Mouse (Mus musculus): ENCODE measurements at regions not wholly inside any gene's neighbourhood (a gene's known extent, or its start where the extent isn't known, plus 50 kb on each side); places are given as distances from the start of the nearest gene placed in this dataset.

- H3K36me3 ChIP-seq (replicated peaks), result no peaks in the 10 kb centered on the region
- H3K27ac ChIP-seq (replicated peaks), result no peak overlapping the region
- H3K4me3 ChIP-seq, result no peak overlapping the region
- no peaks in the 10 kb centered on the region for H3K27me3 ChIP-seq (replicated peaks; ENCODE audit: low read depth, poor library complexity, severe bottlenecking)
- H3K4me1 ChIP-seq, result no peaks in the 10 kb centered on the region
- no peaks in the 10 kb centered on the region for H3K9me3 ChIP-seq
- no peak for DNase-seq (ENCODE audit: low spot score)
- 82% methylated on average over 1 of the region's 1 CpGs for WGBS
Observed at GRCm38 (mm10) chr14:46532697-46533096, 142.2 kb upstream of the Bmp4 start.

GRCm38 (mm10) chr14:46530452-46530851 is 140.0 kb upstream of the Bmp4 start:
- Histone ChIP-seq H3K9me3 (no peaks in the 10 kb centered on the region), H3K4me3 (no peak overlapping the region), H3K4me1 (no peaks in the 10 kb centered on the region), H3K27me3 (replicated peaks; ENCODE audit: low read depth, poor library complexity, severe bottlenecking) (no peaks in the 10 kb centered on the region), H3K27ac (replicated peaks) (no peak overlapping the region), H3K36me3 (replicated peaks) (no peaks in the 10 kb centered on the region)
- DNase-seq (ENCODE audit: low spot score), result no peak
- WGBS, result 88% methylated on average over 6 of the region's 6 CpGs

GRCm38 (mm10) chr14:46529086-46529715 is 138.7 kb upstream of the Bmp4 start:
- Histone ChIP-seq H3K4me3 (no peak overlapping the region), H3K36me3 (replicated peaks) (no peaks in the 10 kb centered on the region), H3K4me1 (no peaks in the 10 kb centered on the region), H3K9me3 (no peaks in the 10 kb centered on the region), H3K27ac (replicated peaks) (no peak overlapping the region), H3K27me3 (replicated peaks; ENCODE audit: low read depth, poor library complexity, severe bottlenecking) (no peaks in the 10 kb centered on the region)
- DNase-seq (ENCODE audit: low spot score), result no peak
- WGBS, result 81% methylated on average over 5 of the region's 5 CpGs

- Histone ChIP-seq H3K36me3 (replicated peaks) (no peaks in the 10 kb centered on the region), H3K27ac (replicated peaks) (no peak overlapping the region), H3K4me1 (no peaks in the 10 kb centered on the region), H3K27me3 (replicated peaks; ENCODE audit: low read depth, poor library complexity, severe bottlenecking) (no peaks in the 10 kb centered on the region), H3K4me3 (no peak overlapping the region), H3K9me3 (no peaks in the 10 kb centered on the region)
- no peak for DNase-seq (ENCODE audit: low spot score)
- 80% methylated on average over 4 of the region's 4 CpGs for whole genome bisulfite sequencing
Observed at GRCm38 (mm10) chr14:46517258-46517657, 126.8 kb upstream of the Bmp4 start.

GRCm38 (mm10) chr14:46516285-46516684 is 125.8 kb upstream of the Bmp4 start:
- Histone ChIP-seq H3K9me3 (no peaks in the 10 kb centered on the region), H3K27me3 (replicated peaks; ENCODE audit: low read depth, poor library complexity, severe bottlenecking) (no peaks in the 10 kb centered on the region), H3K27ac (replicated peaks) (no peak overlapping the region), H3K36me3 (replicated peaks) (no peaks in the 10 kb centered on the region), H3K4me1 (no peaks in the 10 kb centered on the region), H3K4me3 (no peak overlapping the region)
- WGBS, result 91% methylated on average over 3 of the region's 3 CpGs
- DNase-seq (ENCODE audit: low spot score), result no peak

- Histone ChIP-seq H3K27ac (replicated peaks) (no peak overlapping the region), H3K9me3 (no peaks in the 10 kb centered on the region), H3K27me3 (replicated peaks; ENCODE audit: low read depth, poor library complexity, severe bottlenecking) (no peaks in the 10 kb centered on the region), H3K4me3 (no peak overlapping the region), H3K4me1 (no peaks in the 10 kb centered on the region), H3K36me3 (replicated peaks) (no peaks in the 10 kb centered on the region)
- no peak for DNase-seq (ENCODE audit: low spot score)
- 86% methylated on average over 4 of the region's 4 CpGs for WGBS
Observed at GRCm38 (mm10) chr14:46514262-46514932, 123.9 kb upstream of the Bmp4 start.

- WGBS, result 94% methylated on average over 1 of the region's 1 CpGs
- no peak for DNase-seq (ENCODE audit: low spot score)
- Histone ChIP-seq H3K27me3 (replicated peaks; ENCODE audit: low read depth, poor library complexity, severe bottlenecking) (no peaks in the 10 kb centered on the region), H3K36me3 (replicated peaks) (no peaks in the 10 kb centered on the region), H3K4me3 (no peak overlapping the region), H3K9me3 (no peaks in the 10 kb centered on the region), H3K4me1 (no peaks in the 10 kb centered on the region), H3K27ac (replicated peaks) (no peak overlapping the region)
Observed at GRCm38 (mm10) chr14:46512118-46512517, 121.6 kb upstream of the Bmp4 start.

GRCm38 (mm10) chr14:46508871-46509270 is 118.4 kb upstream of the Bmp4 start:
- H3K27me3 ChIP-seq (replicated peaks; ENCODE audit: low read depth, poor library complexity, severe bottlenecking), result no peaks in the 10 kb centered on the region
- 0 out of 2 replicates have a peak, but pooled peaks cover 2% of the 10 kb centered on the region for H3K9me3 ChIP-seq
- DNase-seq (ENCODE audit: low spot score), result no peak
- WGBS, result 89% methylated on average over 5 of the region's 5 CpGs
- no peak overlapping the region for H3K27ac ChIP-seq (replicated peaks)
- no peaks in the 10 kb centered on the region for H3K36me3 ChIP-seq (replicated peaks)
- no peaks in the 10 kb centered on the region for H3K4me1 ChIP-seq
- no peak overlapping the region for H3K4me3 ChIP-seq

GRCm38 (mm10) chr14:46505266-46505665 is 114.8 kb upstream of the Bmp4 start:
- Histone ChIP-seq H3K4me3 (no peak overlapping the region), H3K27me3 (replicated peaks; ENCODE audit: low read depth, poor library complexity, severe bottlenecking) (no peaks in the 10 kb centered on the region), H3K36me3 (replicated peaks) (no peaks in the 10 kb centered on the region), H3K9me3 (0 out of 2 replicates have a peak, but pooled peaks cover 2% of the 10 kb centered on the region), H3K27ac (replicated peaks) (no peak overlapping the region), H3K4me1 (no peaks in the 10 kb centered on the region)
- WGBS, result 82% methylated on average over 3 of the region's 3 CpGs
- no peak for DNase-seq (ENCODE audit: low spot score)

GRCm38 (mm10) chr14:46491601-46492000 is 101.1 kb upstream of the Bmp4 start:
- 75% methylated on average over 9 of the region's 9 CpGs for WGBS
- no peaks in the 10 kb centered on the region for H3K36me3 ChIP-seq (replicated peaks)
- no peak overlapping the region for H3K4me3 ChIP-seq

GRCm38 (mm10) chr14:46491182-46491581 is 100.7 kb upstream of the Bmp4 start:
- Histone ChIP-seq H3K27me3 (replicated peaks; ENCODE audit: low read depth, poor library complexity, severe bottlenecking) (no peaks in the 10 kb centered on the region), H3K36me3 (replicated peaks) (no peaks in the 10 kb centered on the region), H3K4me3 (no peak overlapping the region), H3K4me1 (peaks cover 20% of the 10 kb centered on the region), H3K27ac (replicated peaks) (no peak overlapping the region), H3K9me3 (no peaks in the 10 kb centered on the region)
- 85% methylated on average over 2 of the region's 2 CpGs for WGBS
- no peak for DNase-seq (ENCODE audit: low spot score)

More at GRCm38 (mm10) chr14:46491601-46492000, 101.1 kb upstream of the Bmp4 start:
- no peak for DNase-seq (ENCODE audit: low spot score)
- H3K4me1 ChIP-seq, result peaks cover 20% of the 10 kb centered on the region
- no peaks in the 10 kb centered on the region for H3K9me3 ChIP-seq
- H3K27me3 ChIP-seq (replicated peaks; ENCODE audit: low read depth, poor library complexity, severe bottlenecking), result no peaks in the 10 kb centered on the region
- no peak overlapping the region for H3K27ac ChIP-seq (replicated peaks)

GRCm38 (mm10) chr14:46487551-46487950 is 97.1 kb upstream of the Bmp4 start:
- H3K36me3 ChIP-seq (replicated peaks), result no peaks in the 10 kb centered on the region
- H3K4me3 ChIP-seq, result no peak overlapping the region
- 75% methylated on average over 1 of the region's 1 CpGs for WGBS
- no peak overlapping the region for H3K27ac ChIP-seq (replicated peaks)
- no peaks in the 10 kb centered on the region for H3K9me3 ChIP-seq
- H3K4me1 ChIP-seq, result peaks cover 10% of the 10 kb centered on the region
- H3K27me3 ChIP-seq (replicated peaks; ENCODE audit: low read depth, poor library complexity, severe bottlenecking), result no peaks in the 10 kb centered on the region
- no peak for DNase-seq (ENCODE audit: low spot score)

GRCm38 (mm10) chr14:46480396-46480795 is 89.9 kb upstream of the Bmp4 start:
- Histone ChIP-seq H3K27me3 (replicated peaks; ENCODE audit: low read depth, poor library complexity, severe bottlenecking) (no peaks in the 10 kb centered on the region), H3K4me1 (no peaks in the 10 kb centered on the region), H3K27ac (replicated peaks) (no peak overlapping the region), H3K9me3 (no peaks in the 10 kb centered on the region), H3K4me3 (no peak overlapping the region), H3K36me3 (replicated peaks) (no peaks in the 10 kb centered on the region)
- DNase-seq (ENCODE audit: low spot score), result no peak
- WGBS, result 84% methylated on average over 7 of the region's 7 CpGs
